Mouse (Mus musculus): ENCODE data around the gene Dhx9. TPM values are rescaled to one million over a fixed set of nuclear protein-coding genes. Genes with fewer than 3 reads are reported as not detected.
"Not testable (repeated sequence)": the region's sequence is repeated elsewhere in the genome, so short reads cannot be mapped to it uniquely, and the experiment has no call there.

The Dhx9 gene
- 213 and 320 TPM in 2 replicates for total RNA-seq (2017)

- ATAC-seq (replicated peaks; ENCODE audit: low read depth, poor library complexity, severe bottlenecking), result peak; percentile 73
Measured at GRCm38 (mm10) chr1:153487500-153487879, at the start of gene Dhx9. Dhx9 (minus strand) TSS chr1:153487660.

- no peak for ATAC-seq (replicated peaks; ENCODE audit: low read depth, poor library complexity, severe bottlenecking)
Measured at GRCm38 (mm10) chr1:153535611-153536010, 48.2 kb upstream of the Dhx9 start.

- not testable (repeated sequence) for ATAC-seq (replicated peaks; ENCODE audit: low read depth, poor library complexity, severe bottlenecking)
Measured at GRCm38 (mm10) chr1:153532896-153533295, 45.4 kb upstream of the Dhx9 start.

GRCm38 (mm10) chr1:153532234-153532841 is 44.9 kb upstream of the Dhx9 start:
- ATAC-seq (replicated peaks; ENCODE audit: low read depth, poor library complexity, severe bottlenecking), result peak; percentile 96

GRCm38 (mm10) chr1:153531677-153532233 is 44.3 kb upstream of the Dhx9 start:
- peak; percentile 39; the same call in 1 of the 2 replicates for ATAC-seq (replicated peaks; ENCODE audit: low read depth, poor library complexity, severe bottlenecking)

GRCm38 (mm10) chr1:153522116-153522515 is 34.7 kb upstream of the Dhx9 start:
- ATAC-seq (replicated peaks; ENCODE audit: low read depth, poor library complexity, severe bottlenecking), result no peak

- no peak for ATAC-seq (replicated peaks; ENCODE audit: low read depth, poor library complexity, severe bottlenecking)
Measured at GRCm38 (mm10) chr1:153515368-153515767, 27.9 kb upstream of the Dhx9 start.

GRCm38 (mm10) chr1:153510330-153511009 is 23.0 kb upstream of the Dhx9 start:
- ATAC-seq (replicated peaks; ENCODE audit: low read depth, poor library complexity, severe bottlenecking), result peak; percentile 52; the same call in 1 of the 2 replicates

- ATAC-seq (replicated peaks; ENCODE audit: low read depth, poor library complexity, severe bottlenecking), result not testable (repeated sequence)
Measured at GRCm38 (mm10) chr1:153509569-153509968, 22.1 kb upstream of the Dhx9 start.

- no peak for ATAC-seq (replicated peaks; ENCODE audit: low read depth, poor library complexity, severe bottlenecking)
Measured at GRCm38 (mm10) chr1:153509012-153509411, 21.6 kb upstream of the Dhx9 start.

- no peak for ATAC-seq (replicated peaks; ENCODE audit: low read depth, poor library complexity, severe bottlenecking)
Measured at GRCm38 (mm10) chr1:153506266-153506665, 18.8 kb upstream of the Dhx9 start.

- 0 out of 2 replicates have a peak, but pooled peaks have one; percentile 36 for ATAC-seq (replicated peaks; ENCODE audit: low read depth, poor library complexity, severe bottlenecking)
Measured at GRCm38 (mm10) chr1:153501644-153502321, 14.3 kb upstream of the Dhx9 start.

GRCm38 (mm10) chr1:153500030-153500429 is 12.6 kb upstream of the Dhx9 start:
- ATAC-seq (replicated peaks; ENCODE audit: low read depth, poor library complexity, severe bottlenecking), result no peak

GRCm38 (mm10) chr1:153496030-153496429 is 8.6 kb upstream of the Dhx9 start:
- no peak for ATAC-seq (replicated peaks; ENCODE audit: low read depth, poor library complexity, severe bottlenecking)

GRCm38 (mm10) chr1:153493931-153494330 is 6.5 kb upstream of the Dhx9 start:
- ATAC-seq (replicated peaks; ENCODE audit: low read depth, poor library complexity, severe bottlenecking), result no peak

- ATAC-seq (replicated peaks; ENCODE audit: low read depth, poor library complexity, severe bottlenecking), result no peak
Measured at GRCm38 (mm10) chr1:153493338-153493737, 5.9 kb upstream of the Dhx9 start.

GRCm38 (mm10) chr1:153491822-153492221 is 4.4 kb upstream of the Dhx9 start:
- ATAC-seq (replicated peaks; ENCODE audit: low read depth, poor library complexity, severe bottlenecking), result 0 out of 2 replicates have a peak, but pooled peaks have one; percentile 15

GRCm38 (mm10) chr1:153491345-153491744 is 3.9 kb upstream of the Dhx9 start:
- no peak for ATAC-seq (replicated peaks; ENCODE audit: low read depth, poor library complexity, severe bottlenecking)

GRCm38 (mm10) chr1:153489963-153490362 is 2.5 kb upstream of the Dhx9 start:
- ATAC-seq (replicated peaks; ENCODE audit: low read depth, poor library complexity, severe bottlenecking), result no peak

- ATAC-seq (replicated peaks; ENCODE audit: low read depth, poor library complexity, severe bottlenecking), result no peak
Measured at GRCm38 (mm10) chr1:153489540-153489939, 2.1 kb upstream of the Dhx9 start.

- peak; percentile 48 for ATAC-seq (replicated peaks; ENCODE audit: low read depth, poor library complexity, severe bottlenecking)
Measured at GRCm38 (mm10) chr1:153489132-153489531, 1.7 kb upstream of the Dhx9 start.

Data from common myeloid progenitor, adult 5-6 weeks (primary cell).